Mouse (Mus musculus) frontal cortex, postnatal 36 days (tissue): ENCODE results near the gene Fkbp6.

ENCODE experiments used
- DNase-seq, 2 experiments: peaks; one replicate each; pipeline ENCODE4 v3.0.0; 2022; ENCODE audit warnings: low spot score in 2 of 2

The Fkbp6 gene

GRCm38 (mm10) chr5:135352995-135353394 is 3.2 kb upstream of the Fkbp6 start, which contains the start of gene Trim50:
Gene Trim50, plus strand, starts transcription at chr5:135353295.
- DNase-seq = no peak

GRCm38 (mm10) chr5:135351606-135352005 is 1.8 kb upstream of the Fkbp6 start:
- DNase-seq = no peak

- no peak for DNase-seq
These were observed 2.3 kb downstream of the Fkbp6 start for GRCm38 (mm10) chr5:135347511-135348011.

- no peak for DNase-seq
These were observed 3.4 kb downstream of the Fkbp6 start for GRCm38 (mm10) chr5:135346430-135346829.

GRCm38 (mm10) chr5:135345989-135346388 is 3.9 kb downstream of the Fkbp6 start:
- no peak for DNase-seq

GRCm38 (mm10) chr5:135337575-135337974 is 12.3 kb downstream of the Fkbp6 start:
- no peak for DNase-seq

- no peak for DNase-seq
These were observed 18.7 kb downstream of the Fkbp6 start for GRCm38 (mm10) chr5:135331161-135331560.

- no peak for DNase-seq
These were observed 19.6 kb downstream of the Fkbp6 start for GRCm38 (mm10) chr5:135330201-135330600.

GRCm38 (mm10) chr5:135329471-135329870 is 20.4 kb downstream of the Fkbp6 start:
- DNase-seq = no peak

- DNase-seq = no peak
These were observed 23.7 kb downstream of the Fkbp6 start for GRCm38 (mm10) chr5:135326121-135326659.

GRCm38 (mm10) chr5:135322197-135322596 is 27.6 kb downstream of the Fkbp6 start:
- no peak for DNase-seq

- no peak for DNase-seq
These were observed 30.0 kb downstream of the Fkbp6 start for GRCm38 (mm10) chr5:135319856-135320255.

GRCm38 (mm10) chr5:135316177-135316576 is 33.7 kb downstream of the Fkbp6 start:
- no peak for DNase-seq

- no peak for DNase-seq
These were observed 43.4 kb downstream of the Fkbp6 start for GRCm38 (mm10) chr5:135306321-135306965.

GRCm38 (mm10) chr5:135302454-135302853 is 47.4 kb downstream of the Fkbp6 start:
- DNase-seq = no peak

- no peak for DNase-seq
These were observed 47.9 kb downstream of the Fkbp6 start for GRCm38 (mm10) chr5:135301916-135302315.

GRCm38 (mm10) chr5:135292001-135292400 is 57.8 kb downstream of the Fkbp6 start:
- no peak for DNase-seq

GRCm38 (mm10) chr5:135291193-135291592 is 58.7 kb downstream of the Fkbp6 start:
- DNase-seq = no peak

- no peak for DNase-seq
These were observed 59.1 kb downstream of the Fkbp6 start for GRCm38 (mm10) chr5:135290703-135291102.

GRCm38 (mm10) chr5:135286926-135287325 is 62.9 kb downstream of the Fkbp6 start:
- DNase-seq = no peak

- DNase-seq = peak; percentile 74 to 86
These were observed 63.7 kb downstream of the Fkbp6 start for GRCm38 (mm10) chr5:135286185-135286584.

- no peak for DNase-seq
These were observed 64.6 kb downstream of the Fkbp6 start for GRCm38 (mm10) chr5:135285211-135285610.

GRCm38 (mm10) chr5:135280226-135280625 is 69.6 kb downstream of the Fkbp6 start:
- DNase-seq = no peak
